Mouse (Mus musculus) right cerebral cortex, postnatal 14 days (tissue): ENCODE data around the gene Prkaa2.
"Not testable (repeated sequence)": the region's sequence is repeated elsewhere in the genome, so short reads cannot be mapped to it uniquely, and the experiment has no call there.

ENCODE experiments used
- DNase-seq: peaks from one replicate; pipeline ENCODE4 v3.0.0; 2022

The Prkaa2 gene

DNA sequence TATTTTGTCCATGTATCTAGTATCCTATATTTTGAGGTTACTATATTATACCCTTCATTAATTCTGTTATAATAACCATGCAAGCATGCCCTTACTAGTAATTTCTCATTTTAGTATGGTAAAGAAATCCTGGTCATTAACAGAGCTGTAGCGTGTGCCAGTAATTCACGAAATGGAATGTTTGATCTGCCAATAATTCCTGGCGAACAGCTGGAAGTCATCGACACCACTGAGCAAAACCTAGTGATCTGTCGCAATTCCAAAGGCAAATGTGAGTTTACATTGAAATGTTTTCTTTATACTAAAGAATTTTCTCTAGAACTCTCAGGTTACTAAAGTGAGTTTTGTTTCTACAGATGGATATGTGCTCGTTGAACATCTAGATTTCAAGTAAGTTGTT is 94.2 kb downstream of the Prkaa2 start:
- no peak for DNase-seq

GRCm38 (mm10) chr4:105013718-105014117 is 96.0 kb downstream of the Prkaa2 start:
- DNase-seq: no peak

DNA sequence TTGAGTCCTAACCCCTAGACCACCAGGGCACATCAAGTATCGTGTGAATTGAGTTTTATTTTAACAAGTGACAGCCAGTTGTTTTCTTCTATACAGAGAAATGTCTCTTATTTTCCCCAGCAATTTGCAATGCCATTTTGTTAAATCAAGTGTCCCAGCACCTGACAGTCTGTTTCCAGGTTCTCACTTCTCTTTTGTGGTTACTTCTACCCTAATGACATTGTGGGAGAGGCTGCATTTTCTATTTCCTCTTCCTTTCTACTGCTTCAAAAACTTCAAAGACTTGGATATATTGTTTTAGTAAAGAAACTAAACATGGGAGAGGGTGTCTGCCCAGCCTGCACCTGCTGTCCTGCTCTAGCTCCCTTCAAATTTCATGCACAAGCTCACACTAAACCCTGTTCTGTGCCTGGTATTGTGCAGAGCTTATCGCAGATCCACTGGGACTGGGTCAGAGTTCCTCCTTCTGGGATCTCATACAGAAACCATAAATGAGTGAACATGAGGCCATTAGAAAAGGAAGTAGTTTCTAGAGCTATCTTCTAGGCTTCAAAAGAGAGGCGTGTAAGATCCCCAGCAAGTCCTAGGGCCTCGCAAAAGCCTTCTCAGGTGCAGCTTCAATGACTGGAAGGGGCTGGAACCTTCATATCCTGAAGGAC is 102.2 kb downstream of the Prkaa2 start:
- no peak for DNase-seq

DNA sequence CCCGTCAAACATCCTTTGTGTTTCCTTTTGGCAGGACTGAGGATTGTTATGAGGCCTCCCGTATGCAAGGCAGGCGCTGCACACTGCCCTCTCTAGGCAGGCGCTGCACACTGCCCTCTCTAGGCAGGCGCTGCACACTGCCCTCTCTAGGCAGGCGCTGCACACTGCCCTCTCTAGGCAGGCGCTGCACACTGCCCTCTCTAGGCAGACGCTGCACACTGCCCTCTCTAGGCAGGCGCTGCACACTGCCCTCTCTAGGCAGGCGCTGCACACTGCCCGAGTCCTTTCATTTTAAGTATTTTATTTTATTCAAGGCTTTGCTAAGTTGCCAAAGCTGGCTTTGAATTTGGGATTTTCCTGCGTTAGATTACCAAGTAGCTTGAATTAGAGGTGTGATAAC is 105.0 kb downstream of the Prkaa2 start:
- not testable (repeated sequence) for DNase-seq

GRCm38 (mm10) chr4:105004135-105004534 is 105.6 kb downstream of the Prkaa2 start:
- no peak for DNase-seq

DNA sequence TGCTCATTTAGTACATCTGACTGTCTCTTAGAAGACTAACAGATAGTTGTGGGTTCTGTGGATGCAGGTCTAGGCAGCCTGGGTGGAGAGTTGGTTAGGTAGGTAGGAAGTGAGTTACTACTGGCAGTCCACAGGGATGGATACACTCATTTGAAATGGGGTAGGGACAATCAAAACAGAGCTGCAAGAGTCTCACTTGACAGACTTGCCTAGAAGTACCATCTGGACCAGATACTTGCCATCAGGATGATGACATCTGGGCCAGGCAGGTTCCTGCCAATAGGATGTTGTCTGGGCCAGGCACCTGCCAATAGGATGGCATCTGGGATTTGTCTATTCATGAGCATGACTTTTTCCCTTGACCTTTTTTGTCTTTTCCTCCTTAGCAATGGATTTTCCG is 108.0 kb downstream of the Prkaa2 start:
- no peak for DNase-seq

- no peak for DNase-seq
Observed at GRCm38 (mm10) chr4:104999702-105000101, 110.0 kb downstream of the Prkaa2 start.

DNA sequence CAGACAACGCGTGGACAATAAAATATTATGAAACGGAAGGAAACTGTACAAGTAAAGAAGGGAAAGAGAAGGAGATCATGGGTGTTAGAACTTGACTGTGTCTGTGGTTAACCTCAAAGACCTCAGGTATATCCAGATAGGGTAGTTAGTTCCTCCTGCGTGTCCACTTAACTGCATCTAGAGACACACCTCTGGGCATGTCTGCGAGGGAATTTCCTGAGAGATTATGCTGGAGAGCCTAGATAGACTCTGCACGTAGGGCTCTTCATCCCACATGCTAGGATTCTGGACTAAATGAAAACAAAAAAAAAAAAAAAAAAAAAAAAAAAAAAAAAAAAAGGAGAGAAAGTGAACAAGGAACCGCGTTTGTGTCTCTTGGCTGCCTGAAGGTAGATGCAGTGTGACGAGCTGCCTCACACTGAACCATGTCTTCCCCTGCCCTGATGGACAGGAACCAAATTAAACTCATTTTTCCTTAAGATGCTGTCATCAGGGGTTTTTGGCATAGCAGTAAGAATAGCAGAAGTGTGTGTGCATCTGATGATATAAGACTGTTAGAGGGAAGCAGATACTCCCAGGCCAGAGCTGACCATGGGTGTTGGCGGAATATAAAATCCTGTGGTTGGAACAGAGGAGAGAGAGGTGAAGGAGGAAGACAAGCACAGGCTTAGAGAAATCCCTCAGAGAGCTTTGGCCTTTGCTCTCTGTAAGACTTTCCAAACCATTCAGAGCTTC is 116.4 kb downstream of the Prkaa2 start:
- no peak for DNase-seq

GRCm38 (mm10) chr4:104992271-104992670 is 117.4 kb downstream of the Prkaa2 start:
- DNase-seq: no peak

GRCm38 (mm10) chr4:104990686-104991085 is 119.0 kb downstream of the Prkaa2 start:
- DNase-seq: no peak

- peak; percentile 31 for DNase-seq
Observed at GRCm38 (mm10) chr4:104990016-104990415, 119.7 kb downstream of the Prkaa2 start.

DNA sequence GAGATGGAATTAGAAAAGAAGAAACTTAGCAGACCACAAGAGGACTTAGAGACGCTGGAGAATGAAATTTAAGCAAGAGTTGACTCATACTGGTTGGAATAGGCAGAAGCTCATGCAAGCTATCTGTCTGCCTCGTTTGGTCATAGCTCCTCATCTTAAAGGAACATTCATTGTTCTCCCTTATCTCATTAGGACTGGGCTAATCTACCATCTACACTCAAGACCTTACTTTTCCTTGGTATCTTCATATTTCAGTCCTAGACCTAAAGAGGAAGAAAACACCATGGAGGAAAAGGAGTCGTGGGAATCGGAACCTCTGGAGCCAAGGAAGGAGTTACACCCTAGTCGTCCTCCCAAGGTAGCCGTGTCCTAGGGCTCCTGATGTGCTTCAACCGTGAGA is 121.0 kb downstream of the Prkaa2 start:
- DNase-seq: no peak

DNA sequence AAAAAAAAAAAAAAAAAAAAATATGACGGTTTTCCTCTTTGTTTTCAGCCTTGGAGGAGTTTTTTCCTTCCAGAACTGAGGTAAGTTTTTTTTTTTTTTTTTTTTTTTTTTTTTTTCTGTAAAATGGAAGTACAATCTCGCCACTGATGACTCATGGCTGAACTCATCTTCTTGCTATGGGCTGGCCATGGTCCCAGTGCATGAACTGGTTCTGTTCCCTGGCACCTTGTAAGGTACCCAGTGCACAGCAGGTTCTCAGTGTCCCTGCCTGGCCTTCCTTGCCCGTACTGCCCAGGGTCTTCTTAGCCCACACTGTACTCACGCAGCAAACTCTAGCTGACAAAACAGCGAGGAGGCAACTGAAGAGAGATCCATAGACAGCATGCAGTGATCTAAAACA is 121.6 kb downstream of the Prkaa2 start:
- DNase-seq: no peak

- DNase-seq: no peak
Observed at GRCm38 (mm10) chr4:104987631-104988030, 122.1 kb downstream of the Prkaa2 start.

- DNase-seq: no peak
Observed at GRCm38 (mm10) chr4:104985960-104986632, 123.6 kb downstream of the Prkaa2 start.
